Mouse (Mus musculus) hindbrain, postnatal 0 days (tissue): ENCODE results near the gene Pcp4. TPM values are rescaled to one million over a fixed set of nuclear protein-coding genes. Genes with fewer than 3 reads are reported as not detected.

Source experiments
- ATAC-seq: fragments of 200-750 bp; cut with Nextera tagmentation; 2 replicates; pipeline ENCODE4 v1.8.0; 2017; ENCODE audit warnings: mild to moderate bottlenecking, moderate TSS enrichment, moderate library complexity
- DNase-seq: peaks from one replicate; pipeline ENCODE4 v3.0.0-alpha.2; 2015; ENCODE audit warnings: low spot score
- H3K27ac ChIP-seq: fragments of 300-500 bp; sonication (generic); 2 replicates; pipeline ENCODE4 v1.5.1; 2014; ENCODE audit warnings: mild to moderate bottlenecking
- H3K27me3 ChIP-seq: fragments of 300-500 bp; sonication (generic); 2 replicates; pipeline ENCODE4 v1.6.1; 2014; ENCODE audit warnings: low read length, mixed read lengths; ENCODE audit not compliant: insufficient read depth
- H3K36me3 ChIP-seq: fragments of 300-500 bp; sonication (generic); 2 replicates; pipeline ENCODE4 v1.6.1; 2014; ENCODE audit warnings: low read length, mixed read lengths; ENCODE audit not compliant: insufficient read depth
- H3K4me1 ChIP-seq: fragments of 300-500 bp; sonication (generic); 2 replicates; pipeline ENCODE4 v1.6.1; 2014; ENCODE audit warnings: antibody characterized with exemption, low read length, mixed read lengths; ENCODE audit not compliant: insufficient read depth
- H3K4me2 ChIP-seq: fragments of 300-500 bp; sonication (generic); 2 replicates; pipeline ENCODE4 v1.6.1; 2014; ENCODE audit warnings: low read depth, mild to moderate bottlenecking, low read length, moderate library complexity, mixed read lengths
- H3K4me3 ChIP-seq: fragments of 300-500 bp; sonication (generic); 2 replicates; pipeline ENCODE4 v1.5.1; 2014; ENCODE audit warnings: low read length
- H3K9ac ChIP-seq: fragments of 300-500 bp; sonication (generic); replicated peaks from 2 replicates; pipeline ENCODE4 v1.6.1; 2014; ENCODE audit warnings: mild to moderate bottlenecking, low read length, moderate library complexity, mixed read lengths
- H3K9me3 ChIP-seq: fragments of 300-500 bp; sonication (generic); 2 replicates; pipeline ENCODE4 v1.6.1; 2016; ENCODE audit warnings: low read length, mixed read lengths
- CTCF ChIP-seq: IDR thresholded peaks from 2 replicates; pipeline ENCODE4 v1.5.1; 2016; ENCODE audit warnings: antibody characterized with exemption, control low read depth, low read depth
- WGBS: fragments of 180-500 bp; shearing (Covaris S2); extraction: QIAGEN DNeasy Blood & Tissue Kit; methylation state at CpG from one replicate; pipeline ENCODE4 v1.1.7; 2014; 5-methylcytosine and 5-hydroxymethylcytosine counted together
- polyA plus RNA-seq: library from polyadenylated mRNA; unstranded; fragments of >200 nt; fragmentation: Nextera tagmentation; extraction: Ambion mirVana; gene quantifications from 2 replicates; pipeline ENCODE4 v1.2.1, GENCODE M21; 2015
- total RNA-seq: library from RNA; depleted of rRNA; stranded (reverse); fragments of >200 nt; gene quantifications from 2 replicates; pipeline ENCODE4 v1.2.3, GENCODE M21; 2014; rRNA removed

Pcp4 gene
- 213 and 218 TPM in 2 replicates for total RNA-seq
- polyA plus RNA-seq = 753 and 804 TPM in 2 replicates

GRCm38 (mm10) chr16:96467445-96467844 is at the start of gene Pcp4:
TSS of gene Pcp4 (plus strand) at chr16:96467606.
- WGBS = 9% methylated on average over 8 of the region's 8 CpGs
- Histone ChIP-seq H3K9ac (peak within 1 kb of the TSS; percentile 41), H3K4me2 (peak within 1 kb of the TSS; percentile 50), H3K27me3 (no peaks in the 10 kb centered on the region), H3K4me3 (peak within 1 kb of the TSS; percentile 33), H3K9me3 (no peaks in the 10 kb centered on the region), H3K27ac (peak within 1 kb of the TSS; percentile 27; the same call in 1 of the 2 replicates), H3K36me3 (no peaks in the 10 kb centered on the region), H3K4me1 (peaks cover 11% of the 10 kb centered on the region)
- ATAC-seq = peak; percentile 68; the same call in 1 of the 2 replicates
- peak; percentile 94 for DNase-seq
- peak; percentile 99 for TF ChIP-seq CTCF

GRCm38 (mm10) chr16:96425044-96425443 is 42.4 kb upstream of the Pcp4 start:
- Histone ChIP-seq H3K4me2 (no peak overlapping the region), H3K9me3 (no peaks in the 10 kb centered on the region), H3K36me3 (no peaks in the 10 kb centered on the region), H3K4me1 (no peaks in the 10 kb centered on the region), H3K27ac (no peak overlapping the region), H3K27me3 (no peaks in the 10 kb centered on the region), H3K9ac (no peak overlapping the region), H3K4me3 (no peak overlapping the region)
- DNase-seq (no peak), ATAC-seq (no peak)
- WGBS = 88% methylated on average over 2 of the region's 2 CpGs
- no peak for TF ChIP-seq CTCF

GRCm38 (mm10) chr16:96426671-96427070 is 40.7 kb upstream of the Pcp4 start:
- Histone ChIP-seq H3K9me3 (no peaks in the 10 kb centered on the region), H3K27ac (no peak overlapping the region), H3K4me2 (no peak overlapping the region), H3K4me1 (no peaks in the 10 kb centered on the region), H3K4me3 (no peak overlapping the region), H3K9ac (no peak overlapping the region), H3K36me3 (no peaks in the 10 kb centered on the region), H3K27me3 (no peaks in the 10 kb centered on the region)
- WGBS = 86% methylated on average over 7 of the region's 7 CpGs
- ATAC-seq (no peak), DNase-seq (no peak)
- TF ChIP-seq CTCF = no peak

GRCm38 (mm10) chr16:96429046-96429445 is 38.4 kb upstream of the Pcp4 start:
- Histone ChIP-seq H3K27ac (no peak overlapping the region), H3K4me1 (no peaks in the 10 kb centered on the region), H3K4me2 (no peak overlapping the region), H3K9me3 (no peaks in the 10 kb centered on the region), H3K27me3 (no peaks in the 10 kb centered on the region), H3K4me3 (no peak overlapping the region), H3K36me3 (no peaks in the 10 kb centered on the region), H3K9ac (no peak overlapping the region)
- DNase-seq (no peak), ATAC-seq (no peak)
- 55% methylated on average over 3 of the region's 3 CpGs for WGBS
- no peak for TF ChIP-seq CTCF

- Histone ChIP-seq H3K4me1 (no peaks in the 10 kb centered on the region), H3K9ac (no peak overlapping the region), H3K27me3 (no peaks in the 10 kb centered on the region), H3K4me3 (no peak overlapping the region), H3K9me3 (no peaks in the 10 kb centered on the region), H3K4me2 (no peak overlapping the region), H3K27ac (no peak overlapping the region), H3K36me3 (no peaks in the 10 kb centered on the region)
- WGBS = 86% methylated on average over 10 of the region's 10 CpGs
- no peak for DNase-seq
- ATAC-seq = no peak
- TF ChIP-seq CTCF = no peak
These were observed 34.1 kb upstream of the Pcp4 start for GRCm38 (mm10) chr16:96433266-96433665.

GRCm38 (mm10) chr16:96434024-96434785 is 33.2 kb upstream of the Pcp4 start:
- no peak overlapping the region for H3K27ac ChIP-seq
- no peak for TF ChIP-seq CTCF
- ATAC-seq (no peak), DNase-seq (no peak)
- H3K4me1 ChIP-seq = no peaks in the 10 kb centered on the region
- no peaks in the 10 kb centered on the region for H3K27me3 ChIP-seq
- H3K9me3 ChIP-seq = no peaks in the 10 kb centered on the region
- H3K36me3 ChIP-seq = no peaks in the 10 kb centered on the region
- 82% methylated on average over 3 of the region's 3 CpGs for WGBS
- no peak overlapping the region for H3K4me3 ChIP-seq
- no peak overlapping the region for H3K4me2 ChIP-seq
- no peak overlapping the region for H3K9ac ChIP-seq

- no peaks in the 10 kb centered on the region for H3K9me3 ChIP-seq
- no peaks in the 10 kb centered on the region for H3K27me3 ChIP-seq
- ATAC-seq (no peak), DNase-seq (no peak)
- TF ChIP-seq CTCF = no peak
- H3K4me3 ChIP-seq = no peak overlapping the region
- no peaks in the 10 kb centered on the region for H3K4me1 ChIP-seq
- H3K4me2 ChIP-seq = no peak overlapping the region
- H3K36me3 ChIP-seq = no peaks in the 10 kb centered on the region
- WGBS = 85% methylated on average over 5 of the region's 5 CpGs
- no peak overlapping the region for H3K27ac ChIP-seq
- H3K9ac ChIP-seq = no peak overlapping the region
These were observed 28.5 kb upstream of the Pcp4 start for GRCm38 (mm10) chr16:96438946-96439345.
